Mouse (Mus musculus): ENCODE data around the gene Cpe.

The Cpe gene

DNA sequence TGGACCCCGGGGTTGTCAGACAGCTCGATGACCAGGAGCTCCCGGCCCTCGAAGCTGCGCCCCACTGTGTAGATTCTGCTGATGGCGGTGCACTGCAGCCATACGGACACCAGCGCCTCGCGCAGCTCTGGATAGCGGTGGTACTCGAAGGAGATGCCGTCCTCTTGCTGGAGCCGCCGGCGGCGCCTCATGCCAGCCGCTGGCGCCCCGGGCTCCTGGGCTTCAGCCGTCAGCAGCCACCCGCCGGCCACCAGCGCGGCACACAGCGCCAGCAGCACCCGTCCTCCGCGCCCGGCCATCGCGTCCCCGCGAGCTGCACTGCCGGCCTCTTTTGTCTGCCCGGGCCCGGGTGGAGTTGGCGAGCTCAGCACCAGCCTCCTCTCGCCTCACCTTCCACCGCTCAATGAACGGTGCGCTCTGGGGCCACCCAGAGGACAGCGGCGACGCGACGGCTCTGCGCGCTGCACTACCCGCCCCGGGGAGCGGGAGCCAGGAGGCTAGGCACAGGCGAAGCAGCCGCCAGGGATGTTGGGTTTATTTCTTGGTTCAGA, at the start of gene Cpe:
Gene Cpe (minus strand): TSS at position 404 of the 551 bp plus-strand sequence.
- DNase-seq (ENCODE audit: low spot score): peak; percentile 2

DNA sequence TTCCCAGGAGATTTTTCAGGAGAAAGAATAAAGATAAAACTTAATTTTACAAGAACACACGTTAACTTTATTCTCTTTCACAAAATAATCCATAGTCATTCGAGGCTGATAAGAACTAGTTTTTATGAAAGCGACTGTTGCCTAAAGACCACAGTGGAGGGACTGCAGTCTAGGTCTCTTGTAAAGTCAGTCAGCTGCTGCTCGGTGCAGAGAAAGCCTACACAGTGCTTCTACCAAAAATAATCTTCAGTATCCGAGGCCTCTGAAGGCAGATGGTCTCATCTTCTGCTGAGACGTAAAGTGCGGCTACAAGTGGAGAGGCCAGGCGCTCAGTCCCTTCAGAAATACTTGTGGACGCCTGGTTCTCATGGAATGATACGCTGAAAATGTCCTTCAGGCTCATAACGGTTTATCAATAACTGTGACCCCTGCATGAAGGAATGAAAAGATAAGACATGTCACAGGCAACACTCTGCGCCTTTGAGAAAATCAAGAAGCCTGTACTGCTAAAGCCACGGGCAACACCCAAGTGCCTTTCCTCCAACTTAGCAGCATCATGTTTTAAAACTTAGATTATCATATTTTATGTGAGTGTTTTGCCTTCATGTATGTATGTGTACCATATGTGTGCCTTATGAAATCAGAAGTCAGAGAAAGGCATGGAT, 47.8 kb upstream of the Cpe start:
- no peak for DNase-seq (ENCODE audit: low spot score)

DNA sequence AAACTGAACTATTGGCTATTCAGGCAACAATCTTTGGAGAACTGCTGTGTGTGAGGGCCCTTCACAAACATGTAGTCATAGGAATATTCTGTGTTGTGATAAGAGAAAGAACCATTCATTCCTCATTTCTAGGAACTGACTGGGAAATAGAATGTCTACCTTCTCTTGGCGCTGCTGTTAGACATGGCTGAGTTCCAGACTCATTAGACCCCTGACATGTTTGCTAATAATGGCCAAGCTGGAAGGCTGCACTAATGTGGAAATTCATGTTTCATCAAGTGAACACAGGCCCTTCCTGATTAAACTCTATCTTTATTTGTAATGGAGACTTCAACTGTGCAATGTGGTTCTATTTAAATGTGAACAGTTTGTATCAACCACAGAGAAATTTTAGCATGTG, 46.1 kb upstream of the Cpe start:
- DNase-seq (ENCODE audit: low spot score): no peak

DNA sequence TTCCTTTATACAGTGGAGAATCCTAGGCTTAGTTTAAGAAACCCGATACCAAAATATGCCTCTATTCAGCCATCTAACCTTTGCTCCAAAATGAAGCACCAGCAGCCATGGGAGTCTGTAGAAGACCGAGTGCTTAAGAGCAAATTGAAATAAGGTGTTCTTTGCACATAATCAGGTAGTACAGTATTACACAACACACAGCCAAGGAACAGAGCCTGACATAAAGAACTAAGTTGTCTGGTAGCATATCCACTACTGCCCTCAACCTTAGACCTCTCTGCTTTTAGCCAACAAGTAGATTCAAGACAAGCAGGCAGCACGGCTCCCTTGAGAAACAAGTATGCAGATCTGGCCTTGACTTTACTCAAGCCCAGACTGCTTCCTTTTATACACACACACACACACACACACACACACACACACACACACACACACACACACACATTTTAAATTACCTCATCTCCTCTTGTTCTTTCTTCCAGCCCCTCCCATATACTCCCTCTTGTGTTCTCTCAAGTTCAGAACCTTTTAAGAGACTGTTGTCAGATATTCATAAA, 44.0 kb upstream of the Cpe start:
- no peak for DNase-seq (ENCODE audit: low spot score)

DNA sequence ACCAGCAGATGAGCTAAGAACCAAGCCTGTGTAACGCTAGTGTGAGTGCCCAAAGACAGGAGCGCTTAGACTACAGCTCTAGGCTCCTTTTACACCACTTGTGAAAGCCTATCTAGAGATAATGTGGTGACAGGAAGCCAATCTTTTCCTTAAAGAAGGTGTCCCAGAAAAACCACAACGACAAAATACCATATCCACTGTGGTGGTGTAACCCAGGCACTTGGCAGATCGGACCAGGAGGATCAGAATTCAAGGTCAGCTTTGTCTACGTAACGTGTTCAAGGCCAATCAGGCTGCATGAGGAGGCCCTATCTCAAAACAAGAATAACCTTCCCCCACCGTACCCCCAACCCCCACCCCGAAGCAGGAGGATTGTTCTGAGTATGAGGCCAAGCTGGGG, 42.3 kb upstream of the Cpe start:
- no peak for DNase-seq (ENCODE audit: low spot score)

DNA sequence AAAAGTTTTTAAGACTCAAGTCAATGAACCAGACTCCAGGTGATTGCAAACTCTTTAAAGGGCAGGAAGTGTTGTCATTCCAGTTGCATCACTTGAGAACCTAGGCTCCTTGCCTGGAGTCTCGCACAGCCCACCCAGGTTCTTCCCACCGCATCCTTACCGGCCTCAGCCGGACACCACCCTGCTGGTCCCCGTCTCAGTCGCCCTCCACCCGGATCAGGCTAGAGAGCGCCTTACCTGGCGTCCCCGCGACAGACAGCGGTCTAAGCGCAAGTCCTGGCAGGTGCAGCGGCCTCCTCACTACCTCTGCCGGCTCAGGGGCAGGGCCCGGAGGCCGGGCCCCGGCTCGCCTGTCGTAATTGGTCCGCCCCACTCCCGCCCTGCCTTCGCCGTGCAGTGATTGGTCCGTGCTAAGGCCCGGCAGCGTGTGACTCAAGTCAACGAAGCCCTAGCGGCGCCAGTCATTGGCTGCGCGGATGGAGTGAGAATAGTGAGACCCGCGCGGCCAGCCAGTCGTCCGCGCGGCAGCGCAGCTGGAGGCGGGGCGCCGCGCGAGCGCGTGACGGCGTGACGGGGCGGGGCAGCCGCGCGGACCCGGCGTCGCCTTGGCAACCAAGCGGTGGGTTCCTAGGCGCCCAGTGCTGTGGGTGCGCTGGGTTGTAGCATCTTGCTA, 40.6 kb upstream of the Cpe start, which contains the start of gene Msmo1:
Gene Msmo1 (minus strand): TSS at position 522 of the 673 bp plus-strand sequence.
- peak; percentile 98 for DNase-seq (ENCODE audit: low spot score)

DNA sequence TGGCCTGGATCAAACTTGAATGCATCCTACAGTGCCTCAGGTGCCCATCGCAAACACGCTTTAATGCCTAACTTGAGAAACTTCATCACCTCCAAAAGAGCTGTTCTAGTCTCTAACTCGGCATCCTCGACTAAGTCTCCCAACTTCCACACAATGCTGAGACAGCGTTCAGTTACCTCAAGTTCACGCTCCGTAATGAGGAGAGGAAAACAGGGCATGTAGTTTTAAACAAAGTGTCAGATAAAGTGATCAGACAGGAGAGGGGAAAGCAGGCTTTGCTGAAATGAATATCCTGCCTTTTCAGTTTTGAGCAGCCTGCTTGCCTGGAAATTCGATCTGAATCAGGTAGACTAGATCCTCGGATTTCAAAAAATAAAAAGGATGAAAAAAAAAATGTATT, 39.7 kb upstream of the Cpe start:
- no peak for DNase-seq (ENCODE audit: low spot score)

DNA sequence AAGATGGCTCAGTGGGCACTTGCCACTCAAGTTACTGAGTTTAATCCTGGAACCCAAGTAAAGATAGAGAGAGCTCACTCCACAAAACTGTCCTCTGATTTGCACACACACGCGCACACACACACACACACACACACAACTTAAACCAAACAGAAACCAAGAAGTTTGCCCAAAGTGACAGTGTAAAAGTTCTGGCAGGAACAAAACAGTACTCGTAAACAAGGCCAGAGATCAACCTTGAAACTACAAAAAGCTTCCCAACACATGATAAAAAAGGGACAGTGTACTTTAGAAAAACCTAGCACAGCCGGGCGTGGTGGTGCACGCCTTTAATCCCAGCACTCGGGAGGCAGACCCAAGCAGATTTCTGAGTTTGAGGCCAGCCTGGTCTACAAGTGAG, 35.3 kb upstream of the Cpe start:
- DNase-seq (ENCODE audit: low spot score): no peak

DNA sequence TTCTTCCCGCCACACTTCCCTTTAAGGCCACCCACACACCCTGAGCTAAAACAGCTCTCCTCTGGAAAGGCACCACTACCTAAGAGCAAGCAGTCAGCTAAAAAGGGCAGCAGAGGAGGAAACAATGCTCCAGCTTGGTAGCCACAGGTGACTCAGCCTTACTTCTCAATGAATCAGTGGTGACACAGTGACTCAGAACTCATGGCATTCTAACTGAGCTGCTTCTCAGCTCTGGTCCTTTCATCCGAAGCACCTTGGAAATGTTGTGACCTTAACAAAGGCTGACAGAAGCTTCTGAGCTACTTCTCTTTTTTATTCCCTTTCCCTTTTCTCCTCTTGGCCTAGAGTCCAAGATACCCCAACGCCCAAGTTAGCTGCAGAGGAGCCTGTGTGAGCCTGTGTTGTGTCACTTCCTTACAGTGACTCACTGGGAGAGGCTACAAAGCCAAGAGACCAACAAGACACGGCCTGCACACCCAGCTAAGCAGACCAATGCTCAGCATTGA, 33.4 kb upstream of the Cpe start:
- no peak for DNase-seq (ENCODE audit: low spot score)

DNA sequence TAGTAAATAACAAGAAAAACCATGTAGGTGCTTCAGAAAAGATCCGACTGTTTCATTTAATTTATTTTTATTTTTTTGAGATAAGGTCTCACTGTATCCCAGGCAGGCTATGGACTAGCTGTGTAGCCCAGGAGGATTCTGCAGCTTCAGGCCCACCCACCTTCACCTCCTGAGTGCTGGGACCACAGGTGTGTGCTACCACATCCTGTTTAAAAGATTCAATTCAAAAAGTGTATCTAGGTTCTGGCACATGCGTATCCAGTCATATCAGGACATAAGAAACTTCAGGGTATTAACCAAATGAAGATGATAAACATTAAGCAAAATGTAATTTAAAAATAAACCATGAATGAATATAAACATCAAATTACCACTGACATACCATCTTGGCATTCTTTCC, 30.4 kb upstream of the Cpe start:
- DNase-seq (ENCODE audit: low spot score): no peak

DNA sequence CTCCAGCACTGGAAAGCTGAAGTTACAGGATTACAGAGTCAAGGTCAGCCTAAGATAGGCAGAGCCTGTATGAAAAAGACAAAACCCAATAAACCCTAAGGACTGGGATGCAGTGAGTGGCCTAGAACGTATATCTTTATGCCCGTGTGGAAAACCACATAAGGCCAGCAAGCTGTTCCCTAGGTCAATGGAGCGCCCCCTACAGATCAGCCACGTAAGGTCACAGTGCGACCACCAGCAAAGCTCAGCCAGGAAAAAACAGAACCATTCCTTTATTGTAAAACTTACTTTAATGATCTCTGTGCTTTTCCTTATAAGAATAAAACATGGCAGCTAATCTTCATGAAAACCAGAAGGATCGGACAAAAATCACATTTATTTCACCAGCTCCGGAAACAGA, 25.0 kb upstream of the Cpe start:
- DNase-seq (ENCODE audit: low spot score): no peak

DNA sequence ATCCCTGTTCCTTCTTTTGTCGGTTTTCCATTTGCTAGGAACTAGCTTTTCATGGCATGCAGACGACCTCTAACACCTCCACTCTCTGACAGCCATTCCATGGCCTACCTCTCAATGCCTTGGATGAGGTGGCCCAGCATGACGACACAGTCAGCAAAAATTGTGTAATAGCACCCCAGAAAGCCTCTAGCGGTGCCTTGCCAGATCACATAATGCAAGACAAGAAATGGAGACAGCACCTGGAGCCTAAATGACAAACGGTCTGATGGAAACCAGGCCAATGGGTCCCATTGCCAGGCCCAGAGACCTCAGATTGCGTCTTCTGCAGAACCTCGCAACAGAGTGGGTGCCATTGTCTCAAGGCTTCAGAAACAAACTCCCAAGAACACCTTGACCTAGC, 19.6 kb upstream of the Cpe start:
- DNase-seq (ENCODE audit: low spot score): no peak

DNA sequence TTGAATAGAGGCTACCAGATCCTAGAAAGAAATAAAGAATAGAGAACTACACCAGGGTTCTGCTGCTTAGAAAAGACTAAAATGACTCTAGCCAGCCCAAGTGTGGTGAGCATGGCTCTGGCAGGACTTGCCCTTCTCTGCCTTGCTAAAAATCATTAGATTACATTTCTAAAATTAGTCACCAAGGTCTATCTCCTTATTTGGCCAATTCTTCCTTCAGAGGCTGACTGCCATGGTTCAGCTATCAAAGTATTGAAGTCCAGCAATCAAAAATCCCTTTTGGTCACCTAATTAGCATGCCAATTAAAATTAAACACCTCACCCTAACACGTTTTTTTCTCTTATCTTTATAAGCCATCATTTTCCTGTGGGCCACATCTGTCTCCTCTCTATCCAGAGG, 18.7 kb upstream of the Cpe start:
- no peak for DNase-seq (ENCODE audit: low spot score)

DNA sequence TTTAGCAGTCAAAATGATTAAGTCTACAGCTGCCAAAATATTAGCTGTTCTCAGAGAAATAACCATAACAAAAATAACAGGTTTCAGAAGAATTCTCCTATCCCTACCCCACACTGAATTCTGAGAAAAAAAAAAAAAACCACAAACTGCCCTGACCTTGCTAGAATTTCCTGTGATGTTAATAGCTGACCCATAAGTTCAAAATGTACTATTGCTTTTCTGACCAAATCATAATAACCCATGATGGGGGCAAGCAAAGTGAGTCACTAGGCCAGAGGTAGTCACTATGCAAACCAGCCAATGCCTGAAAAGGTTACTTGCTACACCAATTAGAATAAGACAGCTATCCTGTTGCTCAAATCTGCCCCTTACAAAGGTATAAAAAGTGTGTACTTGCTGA, 14.6 kb upstream of the Cpe start:
- DNase-seq (ENCODE audit: low spot score): no peak

DNA sequence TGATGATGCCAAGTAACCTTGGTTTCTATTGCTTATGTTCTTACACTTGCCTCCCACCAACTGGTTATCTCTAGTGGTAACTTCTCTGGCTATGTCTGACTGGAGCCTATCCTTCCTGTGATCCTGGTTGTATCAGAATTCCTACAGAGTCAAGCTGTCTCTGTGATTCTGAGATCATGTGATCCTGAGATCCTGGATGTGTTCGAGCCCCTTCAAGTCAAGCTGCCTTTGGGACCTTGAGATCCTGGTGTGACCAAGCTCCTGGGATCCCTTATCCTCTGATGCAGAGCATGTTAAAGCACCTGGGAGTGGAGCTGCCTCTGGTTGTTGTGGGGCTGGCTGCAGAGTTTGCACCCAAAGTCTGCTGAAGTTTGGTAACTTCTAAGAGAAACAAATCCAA, 10.3 kb upstream of the Cpe start:
- no peak for DNase-seq (ENCODE audit: low spot score)

DNA sequence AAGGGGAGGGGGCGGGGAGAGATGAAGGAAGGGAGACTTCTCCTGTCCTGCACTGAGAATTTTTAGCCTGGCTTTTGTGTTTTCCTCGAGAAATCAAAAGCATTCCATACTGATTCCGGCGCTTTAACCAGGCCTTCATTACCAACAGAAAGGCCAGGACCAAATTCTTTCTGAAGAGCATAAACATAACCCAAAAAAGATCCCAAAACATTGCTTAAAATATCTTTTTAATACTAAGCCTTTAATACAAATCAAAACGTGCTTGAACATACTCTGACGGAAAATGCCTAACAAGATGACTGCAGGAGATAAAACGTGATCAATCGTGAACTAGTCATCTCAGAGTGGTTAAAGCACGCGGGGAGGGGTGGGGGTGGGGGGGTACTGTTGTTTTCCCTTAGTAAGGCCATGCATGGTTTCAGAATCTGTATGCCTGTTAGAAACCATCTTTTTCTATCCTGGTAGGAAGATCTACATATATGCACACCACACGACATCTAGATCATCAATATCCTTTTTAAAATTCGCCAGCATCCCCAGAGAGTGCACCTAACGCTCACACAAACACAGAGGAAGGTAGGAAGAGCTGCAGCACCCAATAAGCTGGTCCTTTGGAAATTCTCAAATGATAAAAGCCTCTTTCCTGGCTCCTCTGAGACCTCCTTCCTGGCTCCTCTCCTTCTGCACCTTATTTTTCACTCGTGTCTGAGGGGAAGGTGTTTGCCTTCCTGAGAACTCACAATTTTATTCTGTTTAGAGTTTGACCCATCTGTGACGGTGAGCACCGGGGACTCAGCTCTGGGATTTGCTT, 1.1 kb downstream of the Cpe start:
- no peak for DNase-seq (ENCODE audit: low spot score)

DNA sequence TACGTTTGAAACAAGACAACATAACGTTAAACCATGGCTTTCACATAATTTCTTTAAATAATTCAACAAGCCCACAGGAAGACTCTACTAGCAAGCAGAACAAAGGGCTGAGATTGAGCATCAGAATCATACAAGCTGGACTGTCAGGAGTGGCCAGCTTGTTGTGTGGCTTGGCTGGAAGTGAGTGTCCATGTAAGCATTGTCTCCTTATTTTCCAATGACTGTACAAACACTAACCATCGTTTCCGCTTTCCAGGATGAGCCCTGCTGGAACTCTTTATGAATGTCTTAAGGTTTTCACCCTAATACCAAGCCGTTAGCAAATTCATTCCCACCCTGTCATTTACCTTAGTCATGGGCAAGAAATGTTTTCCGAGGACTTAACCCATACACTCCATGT, 2.0 kb downstream of the Cpe start:
- DNase-seq (ENCODE audit: low spot score): no peak

DNA sequence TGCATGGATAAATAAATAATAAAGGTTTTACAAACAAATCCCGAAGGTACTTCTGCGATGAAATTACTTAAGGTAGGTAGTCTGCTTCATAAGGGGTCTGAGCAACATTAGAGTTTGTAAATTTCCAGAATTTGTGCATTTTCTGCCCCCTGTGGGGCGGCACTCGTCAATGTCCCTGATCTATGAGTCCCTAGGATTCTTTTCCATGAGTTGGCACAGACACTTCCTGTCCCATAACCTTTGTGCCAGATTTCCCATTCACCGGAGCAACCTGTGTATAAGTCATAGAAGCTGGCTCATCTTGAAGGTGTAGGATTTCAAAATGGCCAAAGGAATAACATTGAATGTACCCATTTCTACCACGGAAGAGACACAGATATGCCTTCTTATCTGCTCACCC, 2.5 kb downstream of the Cpe start:
- no peak for DNase-seq (ENCODE audit: low spot score)

DNA sequence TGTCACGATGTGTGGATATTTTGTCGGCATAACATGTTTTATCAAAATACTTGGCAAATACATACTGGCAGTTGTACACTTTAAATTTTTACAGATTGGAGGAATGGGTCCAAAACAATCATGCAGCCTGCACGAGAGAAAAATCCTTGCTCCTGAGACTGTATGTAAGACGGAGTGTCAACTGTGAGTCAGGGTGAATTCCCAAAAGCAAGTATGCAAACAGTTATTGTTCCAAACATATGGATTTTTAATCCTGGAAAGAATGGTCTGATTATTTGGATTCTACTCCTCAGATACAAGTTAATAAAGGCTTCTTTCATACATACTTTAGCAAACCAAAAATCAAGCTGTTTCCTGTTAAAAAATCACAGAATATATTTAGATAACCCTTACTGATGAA, 4.1 kb downstream of the Cpe start:
- no peak for DNase-seq (ENCODE audit: low spot score)

DNA sequence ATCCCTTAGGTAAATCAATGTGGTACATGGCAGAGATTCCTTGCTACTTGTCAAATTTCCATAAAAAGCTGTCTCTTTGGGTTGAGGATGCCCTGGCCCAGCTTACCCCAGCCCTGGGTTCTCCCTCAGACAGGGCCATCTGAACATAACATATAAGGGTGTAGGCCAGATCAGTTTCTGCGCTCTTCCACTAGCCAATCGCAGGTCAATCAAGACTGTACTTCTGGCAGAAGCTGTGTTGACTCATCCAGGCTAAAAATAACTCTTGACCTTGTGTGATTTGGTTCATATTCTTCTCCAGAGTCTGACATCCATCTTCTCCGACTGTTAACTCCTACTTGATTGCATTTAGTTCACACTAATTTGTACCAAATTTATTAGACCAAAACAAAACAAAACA, 4.7 kb downstream of the Cpe start:
- DNase-seq (ENCODE audit: low spot score): no peak

DNA sequence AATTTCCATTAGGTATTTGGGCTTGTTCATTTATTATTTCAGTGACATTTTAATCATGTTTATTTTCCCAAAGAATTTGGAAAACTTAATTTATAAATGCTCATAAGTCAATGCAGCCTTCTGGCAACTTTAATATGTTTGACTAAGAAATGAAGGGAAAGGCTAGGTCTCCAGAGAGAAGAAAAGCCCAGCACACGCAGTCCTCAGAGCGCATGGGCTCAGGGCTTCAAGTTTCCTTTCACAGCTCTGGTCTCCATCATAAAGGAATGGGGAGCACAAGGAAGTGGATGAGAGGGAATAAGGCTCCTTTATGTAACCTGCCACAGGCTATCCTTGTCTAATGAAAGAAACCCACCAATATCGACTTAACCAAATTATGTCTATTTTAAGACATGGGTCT, 10.4 kb downstream of the Cpe start:
- DNase-seq (ENCODE audit: low spot score): no peak

DNA sequence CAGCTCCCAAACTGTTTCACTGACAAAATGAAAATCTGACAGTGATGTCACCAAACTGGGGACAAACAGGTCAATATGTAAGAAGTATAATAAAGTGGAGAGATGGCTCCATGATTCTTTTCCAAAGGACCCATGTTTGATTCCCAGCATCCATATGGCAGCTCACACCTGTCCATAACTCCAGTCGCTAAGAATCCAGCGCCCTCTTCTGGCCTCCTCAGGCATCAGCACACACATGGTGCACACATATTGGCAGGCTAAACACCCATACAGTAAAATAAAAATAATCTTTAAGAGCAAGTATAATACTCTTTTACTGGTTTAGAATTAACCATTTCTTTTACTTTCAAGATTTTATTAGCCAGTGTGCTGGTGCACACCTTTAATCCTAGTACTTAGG, 16.5 kb downstream of the Cpe start:
- DNase-seq (ENCODE audit: low spot score): no peak

Measured in T-cell, adult 2 months (primary cell).